Mouse (Mus musculus) common myeloid progenitor, adult 5-6 weeks (primary cell): ENCODE results near the gene Olfr1513. TPM values are rescaled to one million over a fixed set of nuclear protein-coding genes. Genes with fewer than 3 reads are reported as not detected.

Experiments used
- ATAC-seq: replicated peaks from 2 replicates; pipeline ENCODE4 v1.8.0; 2016; ENCODE audit warnings: low read depth, mild to moderate bottlenecking, moderate TSS enrichment, inconsistent platforms; ENCODE audit not compliant: poor library complexity, severe bottlenecking
- total RNA-seq: library from RNA; stranded (forward); fragments of 200-1000, 187-1606 nt; gene quantifications from 2 replicates; pipeline ENCODE4 v1.2.3, GENCODE M21; 2017

Olfr1513 gene
- total RNA-seq = not detected in 2 replicates

DNA sequence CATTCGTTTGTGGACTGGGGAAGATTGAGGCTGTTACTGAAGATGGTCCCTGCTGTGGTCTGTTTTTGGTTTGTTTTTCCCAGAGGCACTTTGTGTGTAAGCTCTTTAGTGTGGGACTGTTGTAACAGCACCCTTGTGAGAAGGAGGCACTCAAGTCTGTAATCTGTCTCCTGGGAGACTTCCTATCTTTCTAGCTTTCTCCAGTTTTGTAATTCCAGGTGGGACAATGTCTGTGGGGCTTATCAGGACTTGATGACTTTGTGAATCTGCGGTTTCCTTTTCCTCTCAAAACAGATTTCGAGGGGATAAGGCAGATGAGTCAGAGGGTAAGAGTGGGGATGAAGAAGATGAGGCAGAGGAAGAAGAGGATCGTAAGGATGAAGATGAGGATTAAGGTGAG is at the start of gene Olfr1513:
TSS of gene Olfr1513 (minus strand) at position 101 of the 400 bp plus-strand sequence.
- ATAC-seq = no peak

DNA sequence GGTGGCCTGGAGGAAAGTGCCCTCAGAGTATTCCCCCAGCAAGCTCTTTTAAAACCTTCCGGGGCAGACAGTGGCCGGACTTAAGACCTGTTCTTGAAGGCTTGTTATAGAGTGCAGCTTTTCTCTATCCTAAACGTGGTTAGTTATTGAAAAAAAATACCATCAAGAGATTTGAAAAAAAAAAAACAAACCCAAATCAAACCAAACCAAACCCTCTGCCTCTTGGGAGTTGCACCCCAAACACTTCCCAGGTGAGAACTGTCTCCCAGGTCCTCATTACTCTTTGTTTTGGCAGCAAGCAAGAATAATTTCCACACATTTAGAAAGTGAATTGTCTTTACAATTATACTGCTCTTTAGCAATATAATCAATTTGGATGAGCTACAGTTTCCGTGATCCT is 41.1 kb upstream of the Olfr1513 start, which contains the start of gene Olfr1511:
TSS of gene Olfr1511 (minus strand) at position 101 of the 400 bp plus-strand sequence.
- ATAC-seq = no peak

DNA sequence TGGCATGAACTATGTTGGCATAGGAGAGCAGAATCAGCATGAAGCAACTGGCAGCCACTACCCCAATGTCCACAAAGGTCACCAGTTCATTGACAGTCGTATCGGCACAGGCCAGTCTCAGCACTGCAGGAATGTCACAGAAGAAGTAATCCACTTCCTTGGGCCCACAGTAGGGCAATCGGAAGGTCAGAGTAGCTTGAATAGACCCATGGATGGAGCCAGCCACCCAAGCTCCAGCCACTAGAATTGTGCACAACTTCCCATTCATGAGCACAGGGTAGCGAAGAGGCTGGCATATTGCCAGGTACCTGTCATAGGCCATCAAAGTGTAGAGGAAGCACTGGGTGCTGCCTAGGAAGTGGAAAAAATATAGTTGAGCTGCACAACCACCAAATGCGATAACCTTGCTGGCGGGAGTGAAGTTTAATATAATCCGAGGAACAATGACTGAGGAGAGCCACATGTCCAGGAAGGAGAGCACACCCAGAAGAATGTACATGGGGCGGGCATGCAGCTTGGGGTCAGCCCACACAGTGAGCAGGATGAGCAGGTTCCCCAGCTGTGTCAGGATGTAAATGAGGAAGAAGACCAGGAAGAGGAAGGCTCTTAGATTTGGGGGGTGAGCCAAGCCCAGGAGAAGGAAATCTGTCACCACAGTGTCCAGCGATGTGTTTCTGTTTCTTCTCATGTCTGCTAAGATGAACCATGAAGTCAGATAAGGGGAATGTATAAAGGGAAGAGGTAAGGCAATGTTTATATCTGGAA is 34.1 kb upstream of the Olfr1513 start:
- ATAC-seq = peak; percentile 86

DNA sequence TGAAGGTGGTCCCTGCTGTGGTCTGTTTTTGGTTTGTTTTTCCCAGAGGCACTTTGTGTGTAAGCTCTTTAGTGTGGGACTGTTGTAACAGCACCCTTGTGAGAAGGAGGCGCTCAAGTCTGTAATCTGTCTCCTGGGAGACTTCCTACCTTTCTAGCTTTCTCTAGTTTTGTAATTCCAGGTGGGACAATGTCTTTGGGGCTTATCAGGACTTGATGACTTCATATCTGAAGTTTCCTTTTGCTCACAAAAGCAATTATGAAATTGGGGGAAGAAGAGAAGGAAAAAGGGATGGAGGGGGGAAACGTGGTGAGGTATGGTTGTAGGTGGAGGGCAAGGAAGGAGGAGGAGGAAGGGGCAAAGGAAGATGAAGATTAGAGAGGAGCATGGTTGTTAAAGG is 22.9 kb upstream of the Olfr1513 start, which contains the start of gene Olfr1512:
TSS of gene Olfr1512 (minus strand) at position 101 of the 400 bp plus-strand sequence.
- no peak for ATAC-seq

DNA sequence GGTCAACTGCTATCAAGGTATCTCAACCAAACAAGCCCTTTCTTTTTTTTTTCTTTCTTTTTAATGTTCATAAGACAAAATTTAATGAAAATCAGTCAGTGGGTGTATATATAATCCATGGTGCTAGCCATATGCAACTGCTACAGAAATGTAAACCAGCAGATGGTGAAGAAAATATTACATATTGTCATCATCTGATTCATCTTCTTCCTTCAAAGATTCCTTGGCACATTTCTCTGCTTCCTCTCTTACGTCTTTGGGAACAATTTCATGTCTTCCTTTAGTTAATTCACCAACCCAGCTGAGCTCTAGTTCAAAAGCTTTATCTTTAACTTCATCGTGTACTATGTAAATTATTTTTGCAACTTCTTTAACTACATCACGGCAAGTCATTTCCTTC is 12.5 kb upstream of the Olfr1513 start:
- no peak for ATAC-seq

DNA sequence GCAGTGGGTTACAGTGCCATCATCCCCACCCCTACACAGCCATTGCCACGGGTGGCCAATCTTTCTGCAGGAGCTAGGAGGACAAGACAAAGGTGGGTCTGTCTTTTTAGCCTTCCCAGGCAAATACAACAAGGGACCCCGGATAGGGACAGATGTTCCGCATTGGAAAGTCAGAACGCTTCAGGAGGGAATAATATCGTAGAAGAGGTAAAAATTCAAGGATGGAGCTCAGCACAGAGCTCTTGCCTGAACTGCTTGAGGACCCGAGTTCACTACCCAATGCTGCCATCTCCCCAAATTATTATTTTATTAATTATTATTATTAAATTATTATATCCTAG is 16.7 kb downstream of the Olfr1513 start:
- ATAC-seq = no peak

DNA sequence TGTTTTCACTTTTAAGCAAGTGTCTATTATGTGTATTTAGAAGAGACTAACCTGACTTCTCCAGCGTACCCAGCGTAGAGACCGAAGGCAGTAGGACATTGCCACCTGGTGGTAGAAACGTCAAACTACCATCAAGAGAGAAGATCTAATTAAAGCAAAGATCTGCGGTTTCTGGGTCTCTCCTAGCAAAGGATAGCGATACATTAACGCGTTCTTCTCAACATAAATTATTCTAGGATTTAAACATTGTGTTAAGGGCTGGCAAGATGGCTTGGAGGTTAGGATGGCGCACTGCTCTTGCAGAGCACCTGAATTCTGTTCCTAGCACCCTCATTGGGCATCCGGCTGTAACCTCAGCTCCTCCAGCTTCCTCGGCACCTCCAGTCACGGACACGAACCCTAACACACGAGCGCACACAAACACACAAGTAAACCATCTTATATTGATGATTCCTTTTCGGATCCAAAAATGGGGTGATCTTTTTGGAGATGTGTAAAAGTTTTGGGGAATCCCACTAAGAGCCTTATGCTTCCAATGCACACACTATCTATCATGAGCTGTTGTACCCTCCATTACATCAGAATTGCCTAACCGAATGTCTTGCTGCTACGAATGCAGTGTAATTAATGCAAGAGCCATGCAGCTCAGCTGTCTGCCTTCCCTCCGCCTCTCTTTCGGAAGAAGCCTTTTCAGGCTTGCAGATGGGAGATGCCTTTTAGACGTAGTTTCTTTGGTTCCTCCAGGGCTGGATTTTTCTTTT is 17.3 kb downstream of the Olfr1513 start:
- ATAC-seq = peak; percentile 85

DNA sequence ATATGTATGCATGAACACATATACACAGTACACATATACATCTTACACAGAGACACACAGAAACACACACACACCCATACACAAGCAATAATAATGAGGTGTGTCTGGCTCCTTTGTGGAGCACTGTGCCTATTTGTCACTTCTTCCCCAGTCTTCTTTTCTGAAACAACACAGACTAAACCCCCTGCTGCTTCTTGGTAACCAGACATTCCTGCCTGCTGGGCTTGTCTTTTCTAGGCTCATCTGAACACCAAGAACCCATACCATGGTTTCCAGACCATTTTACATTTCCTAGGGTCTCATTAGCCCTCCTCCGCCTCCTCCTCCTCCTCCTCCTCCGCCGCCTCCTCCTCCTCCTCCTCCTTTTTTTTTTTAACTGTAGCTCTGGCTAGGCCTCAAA is 24.0 kb downstream of the Olfr1513 start:
- ATAC-seq = no peak

DNA sequence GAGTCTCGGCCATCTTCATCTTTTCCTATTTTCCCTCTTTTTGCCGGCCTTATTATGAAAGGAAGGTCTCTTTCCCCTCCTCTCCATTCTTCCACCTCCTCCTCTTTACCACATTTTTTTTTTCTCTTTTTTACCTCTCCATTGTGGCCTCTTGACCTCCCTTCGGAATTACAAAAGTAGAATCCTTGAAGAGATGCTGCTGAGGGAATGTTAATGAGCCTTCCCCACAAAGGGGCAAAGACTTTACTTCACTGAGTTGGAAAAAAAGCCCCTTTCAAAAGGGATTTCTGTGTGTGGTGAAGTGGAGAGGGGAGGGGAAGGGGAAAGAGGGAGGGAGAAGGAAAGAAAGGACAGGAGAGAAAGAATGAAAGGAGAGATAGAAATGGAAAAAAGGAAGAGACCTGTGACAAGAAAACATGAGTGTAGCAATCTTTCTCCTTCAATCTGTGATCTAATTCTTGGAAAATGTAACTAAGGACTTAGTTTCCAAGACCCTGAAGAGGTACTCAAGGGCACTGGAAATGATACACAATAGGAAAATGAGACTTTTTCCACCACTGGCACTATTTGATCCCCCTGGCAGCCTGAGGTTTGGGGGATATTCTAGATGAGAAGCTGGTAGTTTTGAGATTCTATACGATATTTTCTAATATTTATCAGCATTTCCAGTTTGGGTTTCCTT is 25.0 kb downstream of the Olfr1513 start:
- no peak for ATAC-seq

DNA sequence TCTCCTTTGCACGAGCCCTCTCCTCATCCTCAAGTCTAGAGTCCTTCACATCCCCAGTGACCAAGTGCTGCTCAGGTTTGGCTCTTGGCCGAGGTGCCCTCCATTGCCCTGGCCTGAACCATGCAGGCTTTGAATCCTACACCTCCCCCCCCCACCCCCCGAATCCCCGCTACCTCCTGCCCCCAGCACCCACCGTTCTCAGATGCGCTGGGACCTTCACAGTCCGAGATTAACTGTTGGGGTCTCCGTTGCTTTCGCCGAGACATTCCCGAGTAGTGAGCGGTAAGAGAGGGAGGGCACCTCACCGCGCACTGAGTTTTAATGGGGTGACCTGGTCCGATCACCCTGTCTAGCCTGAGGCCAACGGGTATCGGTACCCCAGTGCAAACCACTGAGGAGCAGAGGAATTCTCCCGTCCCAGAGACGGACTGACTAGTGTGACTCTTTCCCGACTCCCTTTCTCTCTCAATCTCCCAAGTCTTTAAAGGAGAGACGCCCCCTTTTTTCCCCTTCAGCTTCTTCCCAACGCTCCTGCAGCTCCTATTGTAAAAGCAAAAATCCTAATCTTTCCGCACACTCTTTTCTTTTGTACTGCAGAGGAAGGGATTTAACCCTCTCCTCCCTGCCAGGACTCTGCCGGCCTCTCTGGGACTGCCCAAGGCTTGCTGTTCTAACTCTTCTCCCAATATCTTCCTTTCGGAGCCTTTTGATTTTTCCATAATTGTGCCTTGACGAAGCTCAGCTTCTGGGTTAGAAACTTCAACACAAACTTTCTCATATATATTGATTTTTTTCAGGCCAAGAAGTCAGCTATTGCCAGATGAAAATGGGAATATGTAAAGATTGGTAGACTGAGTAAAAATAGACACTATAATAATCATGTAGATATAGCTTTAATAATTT is 28.0 kb downstream of the Olfr1513 start, which contains the start of gene Sall2:
TSS of gene Sall2 (minus strand) at position 853 of the 903 bp plus-strand sequence.
- 0 out of 2 replicates have a peak, but pooled peaks have one; percentile 15 for ATAC-seq

DNA sequence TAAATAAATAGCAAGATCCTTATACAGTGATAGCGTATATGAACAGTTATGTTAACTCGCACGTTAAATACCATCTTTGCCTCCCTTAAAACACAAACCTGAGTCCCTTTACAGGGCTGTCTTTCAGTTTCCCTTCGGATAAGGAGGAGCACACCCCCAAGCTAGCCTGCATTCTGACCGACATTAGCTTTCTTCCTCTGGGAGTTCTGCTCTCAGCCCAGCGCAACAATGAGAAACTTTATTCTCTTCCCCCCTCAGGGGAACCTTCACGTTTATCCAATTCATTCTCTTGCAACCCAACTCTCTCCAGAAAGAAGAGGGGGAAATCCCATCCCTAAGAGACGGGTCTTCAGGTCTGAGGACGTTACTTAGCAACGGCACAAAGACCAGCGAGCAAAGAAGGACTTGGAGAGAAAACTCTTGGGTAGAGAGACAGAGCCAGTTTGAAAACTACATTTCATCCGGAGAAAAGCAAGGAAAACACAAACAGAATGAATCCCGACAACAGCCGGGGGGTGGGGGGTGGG is 28.8 kb downstream of the Olfr1513 start:
- ATAC-seq = no peak

DNA sequence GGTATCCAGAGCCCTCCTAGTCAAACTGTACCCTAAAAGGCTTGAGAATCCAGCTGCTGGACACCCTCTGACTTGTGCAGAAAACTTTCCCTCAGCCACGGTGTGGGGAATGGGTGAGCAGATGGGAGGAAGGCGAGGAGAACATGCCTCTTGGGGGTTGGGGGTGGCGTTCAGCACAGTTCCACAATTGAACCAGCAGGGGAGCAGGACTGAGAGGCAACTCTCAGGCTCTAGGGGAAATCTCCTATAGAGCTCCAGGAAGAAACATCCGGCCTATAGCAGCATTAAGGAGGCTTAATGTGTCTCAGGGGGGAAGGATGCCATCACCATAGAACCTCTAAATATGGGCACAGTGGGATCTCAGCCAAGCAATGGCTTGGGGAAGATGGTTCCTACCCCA is 30.3 kb downstream of the Olfr1513 start:
- ATAC-seq = peak; percentile 52; the same call in 1 of the 2 replicates

DNA sequence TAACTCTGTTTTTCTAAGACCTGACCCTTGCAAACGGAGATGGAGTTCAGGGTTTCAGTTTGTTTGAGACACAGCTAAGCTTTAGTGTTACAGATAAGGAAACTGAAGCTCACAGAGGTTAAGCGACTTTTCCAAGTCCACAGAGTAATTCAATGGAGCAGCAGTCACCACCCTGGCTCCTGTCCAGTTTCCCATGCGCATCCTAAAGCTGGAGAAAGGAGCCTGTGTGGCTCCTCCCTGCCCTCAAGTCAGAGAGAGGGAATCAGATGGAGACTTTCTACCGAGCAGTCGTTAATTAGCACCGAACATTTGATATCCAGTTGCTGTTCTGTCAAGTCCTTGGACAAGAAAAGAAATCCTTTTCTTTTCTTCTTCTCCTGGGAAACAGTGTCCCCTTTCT is 36.8 kb downstream of the Olfr1513 start:
- ATAC-seq = no peak

DNA sequence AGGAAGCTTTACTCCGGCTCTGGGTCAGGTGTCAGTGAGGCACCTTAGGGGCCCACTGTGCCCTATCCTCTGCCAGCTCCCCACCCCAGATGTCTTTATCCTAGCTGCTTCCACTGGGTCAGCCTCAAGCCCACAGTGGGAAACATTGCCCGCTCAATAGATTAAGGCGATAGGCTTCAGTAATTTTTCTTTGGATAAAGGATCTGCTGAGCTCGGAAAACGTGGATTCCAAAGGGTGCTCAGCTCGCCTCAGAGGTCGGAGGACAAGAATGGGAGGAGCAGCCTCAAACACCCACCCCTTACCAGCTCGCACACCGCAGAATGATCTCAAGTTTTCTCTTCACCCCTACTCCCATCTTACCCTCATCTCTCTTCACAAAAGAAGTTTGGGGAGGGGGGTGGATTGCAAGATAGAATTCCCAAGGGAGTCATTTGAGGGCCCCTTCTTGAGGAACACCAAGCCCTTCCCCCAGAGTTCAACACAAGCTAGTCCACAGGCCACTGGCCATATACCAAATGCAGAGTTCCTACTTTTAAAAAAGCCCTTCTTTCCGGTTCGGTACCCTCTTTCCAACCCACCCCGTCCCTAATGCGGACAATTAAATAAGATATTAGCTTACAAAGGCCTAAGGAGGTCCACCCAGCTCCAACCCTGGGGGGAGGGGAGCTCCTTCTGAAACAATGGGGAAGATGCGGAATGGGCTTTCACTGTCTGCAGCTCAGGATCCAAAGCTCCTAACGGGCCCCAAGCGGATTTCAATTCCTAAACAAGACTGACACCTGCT is 39.6 kb downstream of the Olfr1513 start:
- ATAC-seq = peak; percentile 26; the same call in 1 of the 2 replicates

DNA sequence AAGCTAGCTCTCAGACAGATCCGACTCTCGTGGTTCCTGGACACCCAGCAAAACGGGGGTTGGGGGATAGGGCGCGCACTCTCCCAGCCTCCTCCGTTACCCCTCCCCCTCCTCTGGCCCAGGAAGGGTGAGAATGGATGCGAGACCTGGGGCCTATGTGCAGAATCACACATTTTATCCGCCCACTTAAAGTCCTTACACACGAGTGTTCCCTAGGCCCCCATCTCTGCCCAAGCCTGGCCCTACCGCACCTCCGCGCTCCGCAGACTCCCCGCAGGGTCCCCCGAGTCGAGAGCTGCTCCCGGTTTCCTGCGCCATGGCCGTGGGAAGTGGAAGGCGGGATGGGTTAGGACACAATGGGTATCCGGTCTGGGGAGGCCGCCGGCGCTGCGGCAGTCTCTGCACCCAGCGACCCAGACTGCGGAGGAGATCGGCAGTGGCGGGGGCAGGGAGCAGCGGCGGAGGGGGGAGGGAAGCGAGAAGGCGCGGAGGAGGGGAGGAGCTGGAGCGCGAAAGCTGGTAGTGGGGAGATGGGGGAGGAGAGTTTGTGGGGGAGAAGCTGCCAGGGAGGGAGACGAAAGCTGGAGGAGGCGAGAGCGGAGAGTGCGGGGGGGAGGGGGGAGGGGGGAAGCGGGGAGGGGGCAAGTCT is 40.3 kb downstream of the Olfr1513 start:
- peak; percentile 56 for ATAC-seq

DNA sequence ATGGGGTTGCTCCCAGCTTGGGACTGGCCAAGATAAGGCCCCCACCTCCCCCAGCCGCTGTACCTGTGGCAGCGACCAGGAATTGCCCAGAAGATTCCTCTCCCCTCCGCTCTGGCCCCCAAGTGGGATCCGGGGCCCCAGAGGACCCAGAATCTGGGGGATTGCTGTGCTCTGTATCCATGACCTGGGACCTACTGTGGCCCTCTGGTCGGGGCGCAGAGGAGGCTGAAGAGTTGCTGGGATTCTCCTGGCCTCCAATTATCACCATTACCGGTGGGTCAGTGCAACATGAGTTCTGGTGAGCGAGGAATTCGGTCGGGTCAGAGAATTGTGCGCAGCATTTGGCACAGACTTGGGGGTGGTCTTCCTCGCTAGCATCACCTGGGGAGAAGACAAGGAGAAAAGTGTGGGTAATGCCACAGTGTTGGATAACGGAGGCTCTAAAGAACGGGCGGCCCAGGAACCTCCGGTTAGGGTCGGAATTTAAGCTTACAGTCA is 40.9 kb downstream of the Olfr1513 start:
- no peak for ATAC-seq

DNA sequence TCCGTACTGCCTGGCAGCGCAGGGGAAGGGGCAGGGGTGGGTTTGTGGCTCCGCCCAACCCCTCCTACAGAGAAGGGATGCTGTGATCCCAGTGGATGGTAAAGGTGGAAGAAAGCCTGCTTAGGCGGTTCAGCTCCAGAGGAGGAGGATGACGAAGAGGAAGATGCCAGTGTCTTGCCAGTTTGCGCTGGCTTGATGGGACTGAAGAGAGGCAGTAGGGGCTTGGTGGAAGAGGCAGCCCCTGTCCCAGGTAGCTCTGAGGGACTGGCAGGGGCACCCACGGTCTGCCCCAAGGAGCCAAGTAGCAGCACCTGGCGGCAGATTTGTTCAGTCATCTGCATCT is 41.4 kb downstream of the Olfr1513 start:
- no peak for ATAC-seq
